Mouse (Mus musculus) limb, embryonic 12.5 days (tissue): ENCODE data around the gene Ankrd2. TPM values are rescaled to one million over a fixed set of nuclear protein-coding genes. Genes with fewer than 3 reads are reported as not detected.

Experiments
- ATAC-seq: fragments of 200-750 bp; cut with Nextera tagmentation; 2 replicates; pipeline ENCODE4 v1.8.0; 2017; ENCODE audit warnings: low read depth, moderate TSS enrichment; ENCODE audit not compliant: insufficient number of reproducible peaks, insufficient read depth, low FRiP score, low TSS enrichment
- H3K27ac ChIP-seq: fragments of 300-500 bp; sonication (generic); 2 replicates; pipeline ENCODE4 v1.5.1; 2016; ENCODE audit warnings: mild to moderate bottlenecking, moderate library complexity
- H3K27me3 ChIP-seq: fragments of 300-500 bp; sonication (generic); 2 replicates; pipeline ENCODE4 v1.6.1; 2016; ENCODE audit warnings: mild to moderate bottlenecking, moderate library complexity
- H3K36me3 ChIP-seq: fragments of 300-500 bp; sonication (generic); 2 replicates; pipeline ENCODE4 v1.6.1; 2016; ENCODE audit warnings: mild to moderate bottlenecking, moderate library complexity
- H3K4me1 ChIP-seq: fragments of 300-500 bp; sonication (generic); replicated peaks from 2 replicates; pipeline ENCODE4 v1.6.1; 2016
- H3K4me2 ChIP-seq: fragments of 300-500 bp; sonication (generic); 2 replicates; pipeline ENCODE4 v1.6.1; 2016; ENCODE audit warnings: mild to moderate bottlenecking, moderate library complexity
- H3K4me3 ChIP-seq: fragments of 300-500 bp; sonication (generic); replicated peaks from 2 replicates; pipeline ENCODE4 v1.5.1; 2016; ENCODE audit warnings: mild to moderate bottlenecking
- H3K9ac ChIP-seq: fragments of 300-500 bp; sonication (generic); replicated peaks from 2 replicates; pipeline ENCODE4 v1.6.1; 2016; ENCODE audit warnings: mild to moderate bottlenecking, moderate library complexity
- H3K9me3 ChIP-seq: fragments of 300-500 bp; sonication (generic); 2 replicates; pipeline ENCODE4 v1.6.1; 2016; ENCODE audit warnings: mild to moderate bottlenecking, moderate library complexity
- WGBS: fragments of 180-500 bp; shearing (Covaris S2); methylation state at CpG from one replicate; pipeline ENCODE4 v1.1.7; 2016; 5-methylcytosine and 5-hydroxymethylcytosine counted together
- polyA plus RNA-seq: library from polyadenylated mRNA; unstranded; fragments of >200 nt; fragmentation: Nextera tagmentation; extraction: Ambion mirVana; gene quantifications from 2 replicates; pipeline ENCODE4 v1.2.1, GENCODE M21; 2016

The Ankrd2 gene
- polyA plus RNA-seq, 1 experiment from 2014 or later: 0.25 TPM

DNA sequence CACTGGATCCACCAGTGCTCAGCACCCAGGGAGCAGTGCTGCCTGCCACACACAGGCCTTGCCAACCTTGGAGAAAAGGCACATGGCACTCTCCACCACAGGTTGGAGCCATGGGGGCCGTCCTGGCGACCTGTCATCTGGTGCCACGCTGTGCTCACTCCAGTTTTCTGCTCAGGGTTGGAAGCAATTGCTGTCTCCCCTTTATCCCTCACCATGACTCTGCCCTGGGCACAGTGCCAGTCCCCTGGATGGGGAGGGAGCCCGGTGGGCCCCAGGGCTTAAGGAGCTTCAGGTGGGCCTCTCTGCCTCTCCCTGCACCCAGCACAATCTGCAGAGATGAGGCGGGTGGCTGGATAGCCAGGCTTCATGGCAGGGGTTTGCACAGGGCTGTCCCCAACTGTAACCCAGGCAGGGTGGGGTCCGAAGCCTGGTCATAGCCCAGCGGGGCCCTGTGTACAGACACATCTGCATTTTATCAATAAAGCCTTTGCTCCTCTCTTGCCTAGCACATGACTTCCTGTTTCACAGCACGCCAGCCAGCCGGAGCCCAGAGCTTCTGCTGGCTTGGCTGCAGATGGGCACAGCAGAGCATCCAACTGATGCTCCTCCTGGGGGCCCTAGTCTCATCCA lies 1.5 kb upstream of the Ankrd2 start:
- Histone ChIP-seq H3K9ac (peak overlapping the region; percentile 37; the same call in 1 of the 2 replicates), H3K4me1 (peaks cover 21% of the 10 kb centered on the region), H3K36me3 (peaks cover 18% of the 10 kb centered on the region), H3K27me3 (peaks cover 4% of the 10 kb centered on the region; the same call in 1 of the 2 replicates), H3K4me3 (no peak overlapping the region), H3K27ac (peak overlapping the region; percentile 70), H3K4me2 (no peak overlapping the region), H3K9me3 (no peaks in the 10 kb centered on the region)
- WGBS: 50% methylated on average over 9 of the region's 9 CpGs
- ATAC-seq: no peak; the same call in 1 of the 2 replicates

DNA sequence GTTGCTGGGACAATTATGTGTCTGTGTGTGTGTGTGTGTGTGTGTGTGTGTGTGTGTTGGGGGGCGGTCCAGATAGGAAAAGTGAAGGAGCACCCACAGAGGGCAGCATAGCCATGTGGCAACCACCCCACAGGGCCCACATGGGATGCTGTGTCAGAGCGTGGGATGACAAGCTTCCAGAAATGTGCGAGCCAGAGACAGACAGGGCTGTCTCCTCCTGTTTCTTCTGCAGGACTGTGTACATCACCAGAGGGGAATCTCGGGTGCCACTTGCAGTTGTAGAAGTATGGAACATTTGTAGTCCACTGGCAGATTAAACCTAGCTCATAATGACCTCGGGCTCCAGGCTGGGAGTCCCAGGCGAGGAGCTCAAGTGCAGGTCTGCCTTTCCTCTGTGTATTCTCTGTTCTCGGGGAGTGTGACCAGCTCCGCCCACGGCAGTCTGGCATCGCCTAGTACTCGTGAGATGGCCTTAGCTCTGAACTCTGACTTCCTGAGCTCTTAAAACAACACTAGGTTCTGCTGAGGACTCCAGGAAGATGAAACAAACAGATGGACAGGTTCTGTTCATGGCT lies 832 bp upstream of the Ankrd2 start:
- Histone ChIP-seq H3K9ac (no peak overlapping the region), H3K36me3 (peaks cover 18% of the 10 kb centered on the region), H3K27ac (peak overlapping the region; percentile 70; the same call in 1 of the 2 replicates), H3K4me2 (peak overlapping the region; percentile 21; the same call in 1 of the 2 replicates), H3K4me1 (peaks cover 21% of the 10 kb centered on the region), H3K27me3 (peaks cover 8% of the 10 kb centered on the region; the same call in 1 of the 2 replicates), H3K4me3 (no peak overlapping the region), H3K9me3 (no peaks in the 10 kb centered on the region)
- 51% methylated on average over 11 of the region's 11 CpGs for WGBS
- 0 out of 2 replicates have a peak, but pooled peaks have one; percentile 12 for ATAC-seq

DNA sequence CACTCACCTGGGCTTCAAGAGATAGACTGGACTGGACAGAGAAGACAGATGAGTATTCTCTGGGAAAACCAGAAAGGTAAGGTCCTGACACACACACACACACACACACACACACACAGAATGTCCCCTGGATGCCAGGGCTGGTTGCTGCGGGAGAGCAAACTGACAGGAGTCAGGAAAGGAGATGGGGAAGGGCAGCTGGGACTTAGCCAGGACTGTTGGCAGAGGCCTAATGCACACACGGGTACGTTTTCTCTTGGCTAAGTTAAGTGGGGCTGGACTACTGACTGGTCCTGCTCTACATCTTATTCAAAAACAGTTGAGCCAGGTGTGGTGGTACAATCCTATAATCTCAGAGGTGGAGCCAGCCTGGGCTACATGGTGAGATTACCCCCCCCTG lies 557 bp downstream of the Ankrd2 start:
- H3K4me3 ChIP-seq: no peak overlapping the region
- no peak for ATAC-seq
- no peak overlapping the region for H3K4me2 ChIP-seq
- no peaks in the 10 kb centered on the region for H3K9me3 ChIP-seq
- 89% methylated on average over 3 of the region's 3 CpGs for WGBS
- H3K4me1 ChIP-seq: peaks cover 21% of the 10 kb centered on the region
- peaks cover 18% of the 10 kb centered on the region for H3K36me3 ChIP-seq
- no peak overlapping the region for H3K9ac ChIP-seq
- H3K27me3 ChIP-seq: peaks cover 17% of the 10 kb centered on the region; the same call in 1 of the 2 replicates
- no peak overlapping the region for H3K27ac ChIP-seq

DNA sequence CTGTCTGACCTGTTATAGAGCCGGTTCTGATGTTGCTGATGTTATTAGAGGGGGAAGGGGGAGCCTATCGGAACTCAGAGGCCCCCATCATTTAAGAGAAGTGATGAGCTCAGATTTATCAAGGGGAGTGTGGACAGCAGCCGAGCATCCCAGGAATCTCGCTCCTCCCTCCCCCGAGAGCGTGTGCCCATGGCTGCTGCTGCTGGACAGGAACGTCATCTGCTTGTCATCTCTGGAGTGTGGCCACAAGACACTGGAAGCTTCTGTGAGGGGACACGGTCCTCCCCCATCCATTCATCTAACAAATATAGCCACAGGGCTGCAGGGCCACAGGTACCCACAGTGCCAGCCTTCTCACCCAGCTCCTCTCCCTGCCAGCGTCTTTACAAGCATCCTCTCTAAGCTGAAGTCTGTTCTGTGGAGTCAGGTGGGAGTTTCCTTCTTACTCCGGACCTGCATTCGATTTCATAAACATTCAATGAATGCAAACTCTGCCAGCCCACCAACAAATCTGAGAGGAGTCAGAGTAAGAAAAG lies 1.4 kb downstream of the Ankrd2 start:
- 75% methylated on average over 11 of the region's 11 CpGs for WGBS

DNA sequence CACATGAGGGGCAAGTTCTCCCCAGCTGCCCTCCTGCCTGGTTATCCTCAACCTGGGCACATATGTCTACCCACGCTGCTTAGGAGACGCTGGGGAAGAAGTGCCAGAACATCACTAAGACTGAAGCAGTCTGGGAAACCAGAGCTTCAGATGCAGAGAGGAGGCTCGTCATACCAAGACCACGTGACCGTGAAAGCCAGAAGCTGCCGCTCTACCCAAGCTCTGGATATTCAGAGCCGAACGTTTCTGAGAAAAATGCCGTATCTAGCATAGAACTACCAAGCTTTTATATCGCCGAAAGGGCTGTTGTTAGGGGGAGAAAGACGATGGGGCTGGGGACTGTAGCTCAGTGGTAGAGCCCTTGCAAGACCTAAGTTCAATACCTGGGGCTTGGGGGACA lies 2.5 kb downstream of the Ankrd2 start:
- H3K36me3 ChIP-seq: peaks cover 12% of the 10 kb centered on the region; the same call in 1 of the 2 replicates
- H3K4me1 ChIP-seq: peaks cover 21% of the 10 kb centered on the region
- H3K9ac ChIP-seq: no peak overlapping the region
- ATAC-seq: no peak
- H3K9me3 ChIP-seq: no peaks in the 10 kb centered on the region
- WGBS: 91% methylated on average over 12 of the region's 12 CpGs
- H3K27me3 ChIP-seq: peaks cover 20% of the 10 kb centered on the region; the same call in 1 of the 2 replicates
- H3K4me3 ChIP-seq: no peak overlapping the region
- no peak overlapping the region for H3K4me2 ChIP-seq
- no peak overlapping the region for H3K27ac ChIP-seq

More for the DNA sequence above, 1.4 kb downstream of the Ankrd2 start:
- Histone ChIP-seq H3K27me3 (peaks cover 20% of the 10 kb centered on the region; the same call in 1 of the 2 replicates), H3K9ac (no peak overlapping the region), H3K4me2 (no peak overlapping the region), H3K4me1 (peaks cover 21% of the 10 kb centered on the region), H3K4me3 (no peak overlapping the region), H3K9me3 (no peaks in the 10 kb centered on the region), H3K36me3 (peaks cover 18% of the 10 kb centered on the region), H3K27ac (no peak overlapping the region)
- ATAC-seq: no peak

- H3K9ac ChIP-seq: no peak overlapping the region
- ATAC-seq: no peak
- H3K9me3 ChIP-seq: no peaks in the 10 kb centered on the region
- no peak overlapping the region for H3K27ac ChIP-seq
- no peak overlapping the region for H3K4me3 ChIP-seq
- WGBS: 93% methylated on average over 6 of the region's 6 CpGs
- H3K27me3 ChIP-seq: peaks cover 16% of the 10 kb centered on the region; the same call in 1 of the 2 replicates
- H3K4me1 ChIP-seq: peaks cover 9% of the 10 kb centered on the region
- no peaks in the 10 kb centered on the region for H3K36me3 ChIP-seq
- H3K4me2 ChIP-seq: no peak overlapping the region
Measured at GRCm38 (mm10) chr19:42043988-42044387, 8.2 kb downstream of the Ankrd2 start.

GRCm38 (mm10) chr19:42045269-42046102 lies 9.7 kb downstream of the Ankrd2 start, which contains the start of gene Hoga1:
TSS of gene Hoga1 (plus strand) at chr19:42045610.
- Histone ChIP-seq H3K4me2 (peak within 1 kb of the TSS; percentile 61), H3K36me3 (no peaks in the 10 kb centered on the region), H3K4me1 (peaks cover 9% of the 10 kb centered on the region), H3K9ac (no peak within 1 kb of the TSS; the same call in 1 of the 2 replicates), H3K27me3 (peaks cover 7% of the 10 kb centered on the region; the same call in 1 of the 2 replicates), H3K4me3 (peak within 1 kb of the TSS; percentile 35), H3K27ac (no peak within 1 kb of the TSS), H3K9me3 (no peaks in the 10 kb centered on the region)
- 25% methylated on average over 23 of the region's 23 CpGs for WGBS
- peak; percentile 82 for ATAC-seq

DNA sequence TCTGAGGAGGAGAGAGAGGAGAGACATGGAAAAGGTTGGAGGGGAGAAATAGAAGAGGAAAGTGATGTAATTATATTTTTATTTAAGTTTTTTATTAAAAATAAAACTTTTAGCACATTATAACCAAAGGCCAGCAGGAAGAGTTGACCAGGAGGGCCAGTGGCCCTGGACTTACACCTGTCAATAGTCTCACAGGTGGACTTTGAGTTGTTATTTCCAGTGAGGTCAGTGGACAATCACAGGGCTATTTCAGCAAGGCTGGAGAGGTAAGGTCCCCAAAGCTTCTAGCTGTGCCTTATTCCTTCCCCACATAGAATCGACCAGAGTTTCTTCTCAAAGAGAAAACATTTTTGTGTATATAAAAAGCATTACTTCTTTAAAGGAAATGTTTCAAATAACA lies 14.5 kb downstream of the Ankrd2 start:
- H3K27ac ChIP-seq: no peak overlapping the region
- H3K27me3 ChIP-seq: no peaks in the 10 kb centered on the region
- H3K4me1 ChIP-seq: peaks cover 9% of the 10 kb centered on the region
- H3K36me3 ChIP-seq: no peaks in the 10 kb centered on the region
- H3K4me3 ChIP-seq: no peak overlapping the region
- WGBS: 78% methylated on average over 1 of the region's 1 CpGs
- H3K9ac ChIP-seq: no peak overlapping the region
- no peaks in the 10 kb centered on the region for H3K9me3 ChIP-seq
- no peak for ATAC-seq
- no peak overlapping the region for H3K4me2 ChIP-seq

GRCm38 (mm10) chr19:42051351-42051750 lies 15.6 kb downstream of the Ankrd2 start:
- H3K9me3 ChIP-seq: no peaks in the 10 kb centered on the region
- H3K4me3 ChIP-seq: no peak overlapping the region
- no peaks in the 10 kb centered on the region for H3K27me3 ChIP-seq
- no peaks in the 10 kb centered on the region for H3K4me1 ChIP-seq
- H3K36me3 ChIP-seq: no peaks in the 10 kb centered on the region
- H3K9ac ChIP-seq: no peak overlapping the region
- H3K27ac ChIP-seq: no peak overlapping the region
- WGBS: 88% methylated on average over 3 of the region's 3 CpGs
- H3K4me2 ChIP-seq: no peak overlapping the region
- ATAC-seq: no peak

DNA sequence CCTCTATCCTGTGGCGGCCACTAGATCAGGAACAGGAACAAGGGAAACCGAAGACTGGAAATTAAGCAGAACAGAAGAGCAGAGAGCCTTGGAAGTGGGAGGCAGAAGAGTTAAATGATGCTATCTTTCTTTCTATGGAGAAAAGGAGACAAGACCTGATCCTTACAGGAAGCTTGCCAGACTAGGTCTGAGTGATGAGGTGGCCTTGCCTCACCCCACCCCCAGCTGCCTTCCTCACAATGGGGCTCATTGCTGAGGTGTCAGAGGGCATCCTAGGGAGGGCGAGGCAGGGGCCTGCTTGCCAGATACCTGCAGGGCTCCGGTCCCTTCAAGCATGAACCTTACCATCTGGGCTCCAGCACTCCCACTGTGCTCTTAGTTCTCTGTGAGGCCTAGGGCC lies 16.1 kb downstream of the Ankrd2 start, which contains the start of gene 4933411K16Rik:
Gene 4933411K16Rik (plus strand): TSS at position 301 of the 400 bp plus-strand sequence.
- Histone ChIP-seq H3K27ac (no peak within 1 kb of the TSS), H3K27me3 (no peaks in the 10 kb centered on the region), H3K4me2 (no peak within 1 kb of the TSS), H3K9me3 (no peaks in the 10 kb centered on the region), H3K9ac (no peak within 1 kb of the TSS), H3K36me3 (no peaks in the 10 kb centered on the region), H3K4me1 (no peaks in the 10 kb centered on the region), H3K4me3 (no peak within 1 kb of the TSS)
- 71% methylated on average over 4 of the region's 4 CpGs for WGBS
- no peak for ATAC-seq

GRCm38 (mm10) chr19:42054255-42054654 lies 18.5 kb downstream of the Ankrd2 start:
- no peak for ATAC-seq
- Histone ChIP-seq H3K4me2 (no peak overlapping the region), H3K4me3 (no peak overlapping the region), H3K9me3 (no peaks in the 10 kb centered on the region), H3K4me1 (no peaks in the 10 kb centered on the region), H3K27ac (no peak overlapping the region), H3K9ac (no peak overlapping the region), H3K27me3 (no peaks in the 10 kb centered on the region; the same call in 1 of the 2 replicates), H3K36me3 (no peaks in the 10 kb centered on the region)
- 81% methylated on average over 6 of the region's 6 CpGs for WGBS
